Mouse (Mus musculus) limb, embryonic 10.5 days (tissue): ENCODE measurements around the gene Lgi2. TPM values are rescaled to one million over a fixed set of nuclear protein-coding genes. Genes with fewer than 3 reads are reported as not detected.

Source experiments
- DNase-seq: peaks from one replicate; pipeline ENCODE4 v3.0.0-alpha.2; 2017; ENCODE audit warnings: low spot score
- H3K27ac ChIP-seq: fragments of 300-500 bp; sonication (generic); 2 replicates; pipeline ENCODE4 v1.5.1; 2016; ENCODE audit warnings: mild to moderate bottlenecking
- H3K27me3 ChIP-seq: fragments of 300-500 bp; sonication (generic); 2 replicates; pipeline ENCODE4 v1.6.1; 2016; ENCODE audit warnings: low read depth, mild to moderate bottlenecking; ENCODE audit not compliant: poor library complexity, severe bottlenecking
- H3K36me3 ChIP-seq: fragments of 300-500 bp; sonication (generic); 2 replicates; pipeline ENCODE4 v1.6.1; 2016; ENCODE audit warnings: mild to moderate bottlenecking, moderate library complexity
- H3K4me1 ChIP-seq: fragments of 300-500 bp; sonication (generic); 2 replicates; pipeline ENCODE4 v1.6.1; 2016
- H3K4me3 ChIP-seq: fragments of 300-500 bp; sonication (generic); 2 replicates; pipeline ENCODE4 v1.5.1; 2016; ENCODE audit warnings: mild to moderate bottlenecking, moderate library complexity
- H3K9me3 ChIP-seq: fragments of 300-500 bp; sonication (generic); replicated peaks from 2 replicates; pipeline ENCODE4 v1.6.1; 2016; ENCODE audit warnings: mild to moderate bottlenecking
- WGBS: fragments of 180-500 bp; shearing (Covaris S2); methylation state at CpG from one replicate; pipeline ENCODE4 v1.1.7; 2016; 5-methylcytosine and 5-hydroxymethylcytosine counted together
- polyA plus RNA-seq: library from polyadenylated mRNA; unstranded; fragments of >200 nt; fragmentation: Nextera tagmentation; extraction: Ambion mirVana; gene quantifications from 2 replicates; pipeline ENCODE4 v1.2.1, GENCODE M21; 2016

The Lgi2 gene
- polyA plus RNA-seq, 1 experiment from 2014 or later = 0.88 TPM

GRCm38 (mm10) chr5:52487559-52488430 lies 78.5 kb downstream of the Lgi2 start:
- Histone ChIP-seq H3K9me3 (no peaks in the 10 kb centered on the region), H3K4me1 (no peaks in the 10 kb centered on the region), H3K27ac (no peak overlapping the region), H3K4me3 (no peak overlapping the region), H3K36me3 (no peaks in the 10 kb centered on the region), H3K27me3 (no peaks in the 10 kb centered on the region)
- no peak for DNase-seq
- 89% methylated on average over 13 of the region's 13 CpGs for WGBS

Other genes starting within 250 kb of the Lgi2 start
- gene Sod3, start 202.7 kb downstream of the Lgi2 start, polyA plus RNA-seq = 0.05 TPM in 1 of 2 replicates, not detected in the other
- 0.23 and 0.64 TPM in 2 replicates for gene Ccdc149, start 94.9 kb downstream of the Lgi2 start, polyA plus RNA-seq
- gene Sepsecs, start 103.2 kb upstream of the Lgi2 start, polyA plus RNA-seq = 7.1 and 8.2 TPM in 2 replicates
- gene Pi4k2b, start 175.1 kb upstream of the Lgi2 start, polyA plus RNA-seq = 13.3 and 16.5 TPM in 2 replicates
- gene Zcchc4, start 208.9 kb upstream of the Lgi2 start, polyA plus RNA-seq = 24.4 and 24.9 TPM in 2 replicates